Mouse (Mus musculus): ENCODE data around the gene Slamf9.

DNA sequence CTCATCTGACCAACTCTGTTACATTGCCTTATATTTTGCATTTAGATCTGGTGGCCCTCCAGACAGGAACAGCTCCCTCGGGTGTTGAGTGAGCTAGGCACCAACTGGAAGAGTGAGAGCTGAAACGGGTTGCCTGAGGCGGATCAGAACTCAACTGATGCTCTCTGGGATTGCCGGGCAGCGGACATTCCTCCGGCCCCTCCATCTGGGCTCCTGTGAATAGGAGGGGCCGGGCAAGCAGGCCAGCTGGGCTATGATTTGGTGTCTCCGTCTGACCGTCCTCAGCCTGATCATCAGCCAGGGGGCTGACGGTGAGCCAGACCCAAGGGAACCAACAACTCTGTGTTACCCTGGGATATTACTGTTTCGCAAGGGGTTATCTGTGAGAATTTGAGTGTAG lies 9.1 kb downstream of the Slamf9 start:
- TF ChIP-seq CTCF (IDR thresholded peaks at IDR 0.05; ENCODE audit: extremely low read depth, insufficient read depth, insufficient read length, insufficient replicate concordance) (no peak), POLR2A (IDR thresholded peaks at IDR 0.05; ENCODE audit: low read depth, low read length) (no peak)

All from spleen, adult 2 months (tissue).